Mouse (Mus musculus) ES-E14 (cell line): Measurements from ENCODE around the gene Zfp526.

Experiments
- CHD2 ChIP-seq: IDR thresholded peaks from 2 replicates; pipeline ENCODE4 v1.6.1; 2014; ENCODE audit warnings: mild to moderate bottlenecking, low read depth, low read length, inconsistent platforms
- HCFC1 ChIP-seq: IDR thresholded peaks from 2 replicates; pipeline ENCODE4 v1.6.1; 2012; ENCODE audit warnings: low read length, inconsistent platforms, borderline replicate concordance; ENCODE audit not compliant: insufficient read depth
- MAFK ChIP-seq: IDR thresholded peaks from 2 replicates; pipeline ENCODE4 v1.6.1; 2014; ENCODE audit warnings: mild to moderate bottlenecking, low read depth, low read length, inconsistent platforms; ENCODE audit not compliant: insufficient read depth
- ZC3H11A ChIP-seq: IDR thresholded peaks from 2 replicates; pipeline ENCODE4 v1.6.1; 2012; ENCODE audit warnings: low read depth, mild to moderate bottlenecking, inconsistent platforms, low read length, borderline replicate concordance
- ZNF384 ChIP-seq: IDR thresholded peaks from 2 replicates; pipeline ENCODE4 v1.6.1; 2012; ENCODE audit warnings: low read depth, low read length, inconsistent platforms

DNA sequence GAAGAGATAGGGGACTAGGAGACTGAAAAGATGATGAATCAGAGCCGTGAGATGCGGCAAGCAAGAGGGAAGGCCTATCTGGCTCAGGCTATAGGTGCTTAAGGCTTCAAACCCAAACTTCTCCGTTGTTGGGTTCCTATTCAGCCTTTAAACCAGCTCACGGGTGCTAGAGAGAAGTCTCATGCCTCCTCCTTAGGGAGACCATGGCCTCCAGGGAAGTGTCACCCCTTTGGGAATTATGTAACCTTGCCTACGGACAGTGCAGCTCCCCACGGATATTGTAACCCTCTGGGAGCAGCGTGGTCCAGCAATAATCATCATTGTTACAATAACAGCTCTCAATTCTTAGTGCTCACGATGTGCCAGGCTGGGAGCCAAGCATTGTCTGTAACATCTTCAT, 30.6 kb downstream of the Zfp526 start:
- no peak for TF ChIP-seq MAFK
- no peak for TF ChIP-seq CHD2
- TF ChIP-seq HCFC1 = no peak
- TF ChIP-seq ZNF384 = no peak
- TF ChIP-seq ZC3H11A = no peak
